Mouse (Mus musculus) kidney, postnatal 4 days (tissue): ENCODE measurements around the gene Col4a1.

Source experiments
- DNase-seq, 2 experiments: peaks; one replicate each; pipeline ENCODE4 v3.0.0; 2021; ENCODE audit warnings: mixed read lengths in 2 of 2

The Col4a1 gene

GRCm38 (mm10) chr8:11312349-11313175, at the start of gene Col4a1, which contains the start of gene Col4a2:
TSS of gene Col4a1 (minus strand) at chr8:11312826.
TSS of gene Col4a2 (plus strand) at chr8:11312805.
- DNase-seq, result peak; percentile 86 to 92

GRCm38 (mm10) chr8:11361546-11362277, 49.1 kb upstream of the Col4a1 start:
- no peak for DNase-seq

GRCm38 (mm10) chr8:11359846-11360245, 47.2 kb upstream of the Col4a1 start:
- no peak for DNase-seq

- DNase-seq, result peak in 1 of 2 experiments; percentile 41
These were observed 45.4 kb upstream of the Col4a1 start for GRCm38 (mm10) chr8:11357921-11358436.

- no peak for DNase-seq
These were observed 44.1 kb upstream of the Col4a1 start for GRCm38 (mm10) chr8:11356776-11357175.

GRCm38 (mm10) chr8:11355900-11356299, 43.3 kb upstream of the Col4a1 start:
- DNase-seq, result no peak

GRCm38 (mm10) chr8:11354800-11355451, 42.3 kb upstream of the Col4a1 start:
- no peak for DNase-seq

- no peak for DNase-seq
These were observed 39.9 kb upstream of the Col4a1 start for GRCm38 (mm10) chr8:11352514-11352913.

- no peak for DNase-seq
These were observed 38.7 kb upstream of the Col4a1 start for GRCm38 (mm10) chr8:11351355-11351754.

- no peak for DNase-seq
These were observed 36.0 kb upstream of the Col4a1 start for GRCm38 (mm10) chr8:11348622-11349021.

- no peak for DNase-seq
These were observed 35.1 kb upstream of the Col4a1 start for GRCm38 (mm10) chr8:11347699-11348098.

- DNase-seq, result peak in 1 of 2 experiments; percentile 58
These were observed 33.6 kb upstream of the Col4a1 start for GRCm38 (mm10) chr8:11346225-11346624.

- no peak for DNase-seq
These were observed 31.8 kb upstream of the Col4a1 start for GRCm38 (mm10) chr8:11344459-11344858.

- no peak for DNase-seq
These were observed 28.5 kb upstream of the Col4a1 start for GRCm38 (mm10) chr8:11341111-11341566.

- peak in 1 of 2 experiments; percentile 56 for DNase-seq
These were observed 27.9 kb upstream of the Col4a1 start for GRCm38 (mm10) chr8:11340310-11341110.

- DNase-seq, result no peak
These were observed 25.9 kb upstream of the Col4a1 start for GRCm38 (mm10) chr8:11338507-11338906.

GRCm38 (mm10) chr8:11337642-11338041, 25.0 kb upstream of the Col4a1 start:
- no peak for DNase-seq

- DNase-seq, result no peak
These were observed 23.7 kb upstream of the Col4a1 start for GRCm38 (mm10) chr8:11336346-11336745.

- no peak for DNase-seq
These were observed 22.6 kb upstream of the Col4a1 start for GRCm38 (mm10) chr8:11335238-11335637.

- no peak for DNase-seq
These were observed 21.9 kb upstream of the Col4a1 start for GRCm38 (mm10) chr8:11334493-11334892.

- DNase-seq, result no peak
These were observed 21.1 kb upstream of the Col4a1 start for GRCm38 (mm10) chr8:11333746-11334145.

- DNase-seq, result no peak
These were observed 18.9 kb upstream of the Col4a1 start for GRCm38 (mm10) chr8:11331561-11331960.
